Mouse (Mus musculus): Measurements from ENCODE around the gene Clta.

- TF ChIP-seq CTCF (IDR thresholded peaks at IDR 0.05; ENCODE audit: insufficient read depth, low read depth, low read length) (no peak), POLR2A (IDR thresholded peaks at IDR 0.05; ENCODE audit: insufficient read depth, low read depth, low read length) (no peak)
Measured at GRCm38 (mm10) chr4:43993072-43993471, 11.2 kb upstream of the Clta start.
